Mouse (Mus musculus) thymus, adult 18-20 months (tissue): ENCODE measurements around the gene Flt1.

Experiments used
- DNase-seq, 2 experiments: peaks; one replicate each; pipeline ENCODE4 v3.0.0; 2022; ENCODE audit warnings: mixed read lengths in 2 of 2

Flt1 gene

DNA sequence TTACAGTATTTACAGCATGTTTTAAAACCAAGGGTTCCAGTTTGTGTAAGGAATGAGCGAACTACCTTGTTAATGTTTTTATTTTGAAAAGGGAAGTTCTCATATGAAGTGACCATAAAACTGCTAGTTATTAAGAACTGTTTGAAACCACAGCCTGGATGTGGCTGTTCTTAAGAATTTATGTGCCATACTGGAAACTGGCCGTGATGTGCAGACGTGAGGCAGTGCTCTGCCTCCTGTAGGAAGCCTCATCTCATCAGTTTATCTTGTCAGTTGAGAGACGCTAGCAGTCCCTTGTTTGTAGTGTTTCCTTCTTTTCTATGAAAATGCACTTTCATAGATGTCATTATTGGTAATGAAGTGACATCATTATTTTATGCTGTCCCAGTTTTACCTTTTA is 186.0 kb downstream of the Flt1 start:
- no peak for DNase-seq

DNA sequence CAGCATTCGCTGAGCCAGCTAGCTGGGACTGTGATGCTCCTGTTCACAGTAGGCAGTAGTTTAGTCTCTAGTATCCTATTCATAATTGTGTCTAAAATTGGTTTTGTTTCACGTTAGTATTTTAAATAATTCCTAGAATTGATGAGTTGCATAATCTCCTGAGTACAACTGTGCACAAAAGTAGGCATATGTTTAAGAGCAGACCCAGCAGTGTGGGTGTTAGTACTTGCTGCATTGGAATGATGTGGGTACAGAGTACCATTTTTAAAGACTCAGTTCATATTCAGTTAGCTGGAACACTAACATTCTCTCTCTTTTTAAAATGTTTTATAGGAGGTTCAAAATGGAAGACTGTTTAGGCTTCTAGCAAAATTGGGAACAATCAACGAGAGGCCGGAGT is 186.4 kb downstream of the Flt1 start:
- no peak for DNase-seq

DNA sequence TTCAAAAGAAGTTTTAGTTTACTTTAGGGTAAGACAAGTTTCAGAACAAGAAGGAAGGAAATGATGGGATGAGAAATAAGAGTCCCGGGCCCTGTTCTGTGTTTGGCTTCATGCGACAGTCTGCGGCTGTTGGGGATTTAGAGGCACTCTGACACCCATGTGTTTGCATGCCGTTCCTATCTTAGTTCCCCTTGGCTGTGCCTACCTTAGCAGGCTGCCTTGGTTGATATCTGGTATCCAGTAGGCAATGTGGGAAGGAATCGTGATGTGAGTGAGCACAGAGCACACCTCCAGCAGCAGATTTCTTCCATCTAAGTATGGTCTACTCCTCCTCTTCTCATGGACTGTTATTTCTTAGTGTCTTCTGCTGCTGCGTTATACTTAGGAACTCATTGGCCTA is 193.8 kb downstream of the Flt1 start:
- no peak for DNase-seq

DNA sequence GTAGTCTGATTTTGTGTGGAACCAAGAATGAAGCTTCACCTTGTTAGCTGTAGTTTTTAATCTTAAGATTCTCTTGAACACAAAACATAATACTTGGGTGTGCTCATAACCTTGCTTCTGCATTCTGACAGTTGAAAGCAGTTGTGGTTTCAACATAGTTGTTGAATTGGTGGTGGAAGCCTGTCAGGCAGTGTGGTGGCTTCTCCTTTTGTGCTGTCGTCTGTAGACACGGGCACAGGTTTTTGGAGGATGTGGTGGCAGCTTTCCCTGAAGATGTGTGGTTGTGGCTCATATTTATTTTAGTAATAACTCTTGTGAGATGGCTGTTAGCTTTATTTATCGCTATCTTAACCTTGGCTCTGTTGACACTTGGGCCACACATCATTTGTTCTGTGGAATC is 198.0 kb downstream of the Flt1 start:
- no peak for DNase-seq

DNA sequence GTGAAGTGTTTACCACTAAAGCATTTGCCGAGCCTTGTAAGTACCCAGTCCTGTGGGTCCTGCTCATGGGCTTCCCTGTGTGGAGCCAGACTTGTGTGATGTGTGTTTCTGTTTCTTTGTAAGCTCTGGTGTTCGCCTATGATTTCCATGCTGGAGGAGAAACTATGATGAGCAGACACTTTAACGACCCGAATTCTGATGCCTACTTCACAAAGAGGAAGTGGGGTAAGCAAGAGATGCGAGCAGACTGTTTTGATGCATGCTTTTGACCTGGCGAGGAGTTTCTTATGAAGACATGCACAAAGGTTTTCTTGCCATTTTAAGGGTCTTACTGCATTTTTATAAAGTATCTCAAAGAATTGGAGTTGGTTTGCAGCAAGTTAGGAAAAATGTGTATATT is 198.8 kb downstream of the Flt1 start:
- DNase-seq = no peak
